Mouse (Mus musculus) inflammation-experienced regulatory T-cells, adult 6 months (primary cell): ENCODE data around the gene Gpbar1. TPM values are rescaled to one million over a fixed set of nuclear protein-coding genes. Genes with fewer than 3 reads are reported as not detected.
"Not testable (repeated sequence)": the region's sequence is repeated elsewhere in the genome, so short reads cannot be mapped to it uniquely, and the experiment has no call there.

Source experiments
- ATAC-seq: one replicate; pipeline ENCODE4 v1.8.0; 2017
- polyA plus RNA-seq, 3 experiments: library from polyadenylated mRNA; unstranded; fragments of 100-300 nt; shearing (Covaris generic); gene quantifications; one replicate each; pipeline ENCODE4 v1.2.1; 2017

The Gpbar1 gene
- polyA plus RNA-seq, 3 experiments from 2014 or later: 0.34 TPM; not detected in 2

DNA sequence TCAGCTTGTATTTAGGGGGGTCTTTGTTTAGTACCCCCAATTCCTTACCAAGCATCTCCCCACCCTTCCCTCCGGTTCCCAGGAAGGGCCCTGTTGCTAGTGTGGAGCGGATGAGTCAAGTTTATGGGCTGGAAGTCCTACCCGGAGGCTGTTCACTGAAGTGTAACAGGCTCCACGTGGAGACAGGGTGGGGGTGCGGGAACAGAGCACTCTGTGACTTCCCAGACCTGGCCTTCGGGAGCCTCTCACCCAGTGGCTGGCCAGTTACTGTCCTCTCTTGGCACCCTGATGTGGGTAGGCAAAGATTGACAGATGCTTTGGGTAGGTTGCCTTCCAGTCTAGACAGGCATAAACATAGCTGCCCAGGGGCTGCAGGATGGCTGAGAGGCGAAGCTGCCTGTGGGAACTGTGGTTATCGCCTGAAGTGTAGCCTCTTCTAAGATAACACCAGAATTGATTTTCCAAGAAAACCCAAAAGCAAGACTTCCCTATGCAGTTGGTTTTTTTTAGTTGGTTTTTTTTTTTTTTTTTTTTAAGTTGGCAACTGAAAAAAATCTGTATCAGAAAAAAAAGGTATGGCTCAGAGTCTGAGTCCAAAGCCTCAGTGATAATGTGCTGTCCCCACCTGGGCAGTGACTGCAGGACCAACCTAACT, 340 bp upstream of the Gpbar1 start:
- no peak for ATAC-seq

DNA sequence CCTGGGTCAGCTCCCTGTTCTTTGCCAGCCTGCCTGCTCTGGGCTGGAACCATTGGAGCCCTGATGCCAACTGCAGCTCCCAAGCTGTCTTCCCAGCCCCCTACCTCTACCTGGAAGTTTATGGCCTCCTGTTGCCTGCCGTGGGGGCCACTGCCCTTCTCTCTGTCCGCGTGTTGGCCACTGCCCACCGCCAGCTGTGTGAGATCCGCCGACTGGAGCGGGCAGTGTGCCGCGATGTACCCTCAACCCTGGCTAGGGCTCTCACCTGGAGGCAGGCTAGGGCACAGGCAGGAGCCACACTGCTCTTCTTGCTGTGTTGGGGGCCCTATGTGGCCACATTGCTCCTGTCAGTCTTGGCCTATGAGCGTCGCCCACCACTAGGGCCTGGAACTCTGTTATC, 638 bp downstream of the Gpbar1 start:
- no peak for ATAC-seq

DNA sequence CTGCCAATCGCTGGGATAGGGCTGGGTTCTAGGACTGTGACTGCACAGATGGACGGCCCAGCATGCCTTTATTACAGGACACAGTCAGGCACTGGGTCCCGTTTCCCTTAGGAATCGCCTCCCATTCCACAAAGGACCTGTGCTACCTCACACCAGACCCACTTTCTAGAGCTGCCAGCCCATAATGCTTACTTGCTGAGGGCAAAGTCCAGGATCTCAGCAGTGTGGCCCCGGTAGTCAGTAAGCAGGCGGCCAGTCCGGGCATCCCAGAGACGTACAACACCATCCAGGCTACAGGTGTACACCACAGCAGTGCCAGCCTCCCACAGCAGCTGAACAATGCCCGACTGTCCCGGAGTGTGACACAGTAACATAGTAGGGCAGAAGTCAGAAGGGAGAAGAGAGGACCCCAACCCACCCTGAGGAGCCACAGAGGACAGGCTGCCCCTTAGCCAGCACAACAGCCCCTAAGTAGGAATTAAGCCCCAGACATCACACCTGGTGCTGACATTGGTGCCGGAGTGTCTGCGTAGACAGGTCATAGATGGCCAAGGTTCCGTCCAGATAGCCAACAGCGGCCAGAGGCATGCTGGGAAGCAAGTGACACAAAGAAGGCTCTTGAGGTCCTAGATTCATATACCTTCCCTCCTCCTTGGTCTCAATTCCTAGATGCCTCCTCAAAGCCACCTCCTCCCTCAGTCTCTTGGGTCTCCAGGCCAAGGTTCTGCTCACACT, 2.4 kb downstream of the Gpbar1 start:
- ATAC-seq: no peak

DNA sequence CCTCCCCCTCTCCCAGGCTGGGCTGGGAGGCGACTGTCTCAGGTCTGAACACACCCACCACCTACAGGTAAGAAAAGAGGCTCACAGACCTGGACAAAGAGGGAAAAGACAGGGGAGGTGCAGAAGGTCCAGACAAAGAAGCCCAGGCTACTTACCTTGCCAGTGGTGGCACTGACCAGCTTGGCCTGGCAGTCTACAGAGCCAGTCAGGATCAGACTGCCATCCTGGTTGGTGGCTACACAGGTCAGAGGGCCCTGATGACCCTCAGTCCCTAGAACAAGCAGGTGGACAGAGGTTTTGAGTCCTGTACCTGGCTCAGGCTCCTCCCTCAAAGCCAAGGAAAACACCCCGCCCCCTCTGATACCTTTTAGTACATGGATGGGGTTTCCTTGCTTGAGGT, 3.0 kb downstream of the Gpbar1 start:
- ATAC-seq: no peak

DNA sequence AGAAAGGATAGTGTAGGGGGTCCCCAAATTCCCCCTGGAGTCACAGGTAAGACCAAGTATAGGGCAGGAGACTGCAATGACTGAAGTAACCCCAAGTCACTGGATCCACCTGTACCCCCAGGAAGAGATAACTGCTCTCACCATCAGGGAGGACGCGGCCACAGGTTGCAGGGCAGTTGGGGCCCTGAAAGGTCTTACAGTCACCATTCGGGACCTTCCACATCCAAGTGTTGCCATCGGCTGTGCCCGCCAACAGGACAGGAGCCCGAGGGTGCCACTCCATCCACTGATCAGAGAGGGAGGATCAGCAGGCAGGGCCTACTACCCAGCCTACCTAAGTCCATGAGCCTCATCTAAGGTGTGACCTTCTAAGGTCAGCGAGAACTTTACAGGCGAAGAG, 3.5 kb downstream of the Gpbar1 start:
- ATAC-seq: no peak

DNA sequence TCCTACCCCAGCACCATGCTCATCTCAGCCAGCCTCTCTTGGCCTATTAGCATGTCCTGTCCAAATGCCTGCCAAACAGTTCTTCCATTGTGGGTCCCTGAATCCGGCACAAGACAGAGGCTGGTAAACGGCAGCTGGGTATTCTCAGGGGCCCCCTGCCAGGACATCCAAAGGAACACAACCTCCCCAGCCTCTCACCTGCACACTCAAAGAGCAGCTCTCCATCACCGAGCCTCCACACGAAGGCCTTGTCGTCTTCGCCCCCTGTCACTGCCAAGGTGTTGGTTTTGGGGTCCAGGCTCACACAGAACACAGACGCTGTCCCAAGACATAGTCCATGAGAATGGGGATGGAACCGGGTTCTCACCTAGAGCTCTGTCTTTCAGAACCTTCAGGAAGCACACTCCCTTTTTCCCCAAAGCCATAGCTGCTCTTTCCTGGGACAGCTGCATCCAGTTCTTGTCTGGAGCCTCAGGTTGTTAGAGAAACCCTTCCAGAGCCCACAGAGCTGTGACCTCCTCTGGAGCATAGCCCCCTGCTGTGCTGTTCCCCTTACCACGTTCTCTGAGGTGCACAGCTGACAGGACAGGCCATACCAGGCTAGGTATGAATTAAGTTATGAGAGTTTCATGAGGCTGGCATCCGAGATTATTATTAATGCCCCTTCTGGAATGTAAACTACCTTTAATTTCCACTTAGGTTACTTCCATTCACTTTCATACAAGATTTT, 4.7 kb downstream of the Gpbar1 start:
- no peak for ATAC-seq

DNA sequence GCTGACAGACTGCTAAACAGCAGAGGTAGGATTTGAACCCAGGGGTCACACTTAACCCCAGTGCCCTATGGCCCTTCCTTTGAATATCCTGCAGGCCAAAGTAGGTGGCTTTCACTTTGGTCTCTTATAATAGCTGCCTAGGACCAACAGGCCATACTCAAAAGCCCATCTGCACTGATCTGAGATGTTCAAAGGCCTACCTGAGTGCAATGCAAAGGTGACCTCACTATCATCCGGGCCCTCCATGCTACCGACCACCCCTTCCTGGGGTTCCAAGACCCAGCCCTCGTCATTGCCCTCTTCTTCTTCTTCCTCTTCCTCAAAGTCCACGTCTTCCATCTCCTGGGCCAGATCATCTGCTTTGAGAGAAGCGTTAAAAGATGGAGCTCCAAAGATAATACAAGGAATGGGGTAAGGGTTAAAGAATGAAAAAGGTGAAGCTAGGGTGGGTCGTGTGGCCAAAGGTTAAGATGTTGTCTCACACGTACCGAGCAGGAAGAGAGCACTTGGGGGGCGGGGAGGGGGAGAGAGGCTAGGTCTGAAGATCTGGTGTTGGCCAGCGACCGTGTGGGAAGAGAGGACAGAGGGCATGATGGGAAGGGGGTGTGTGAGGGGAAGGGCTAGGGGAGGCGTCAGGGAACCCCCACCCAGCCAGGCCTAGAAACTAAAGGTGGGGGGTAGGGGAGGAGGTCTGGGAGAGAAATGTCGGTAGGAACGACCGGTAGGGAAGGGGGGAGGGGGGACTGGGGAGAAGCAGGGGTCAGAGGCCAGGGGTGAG, 5.5 kb downstream of the Gpbar1 start:
- no peak for ATAC-seq

DNA sequence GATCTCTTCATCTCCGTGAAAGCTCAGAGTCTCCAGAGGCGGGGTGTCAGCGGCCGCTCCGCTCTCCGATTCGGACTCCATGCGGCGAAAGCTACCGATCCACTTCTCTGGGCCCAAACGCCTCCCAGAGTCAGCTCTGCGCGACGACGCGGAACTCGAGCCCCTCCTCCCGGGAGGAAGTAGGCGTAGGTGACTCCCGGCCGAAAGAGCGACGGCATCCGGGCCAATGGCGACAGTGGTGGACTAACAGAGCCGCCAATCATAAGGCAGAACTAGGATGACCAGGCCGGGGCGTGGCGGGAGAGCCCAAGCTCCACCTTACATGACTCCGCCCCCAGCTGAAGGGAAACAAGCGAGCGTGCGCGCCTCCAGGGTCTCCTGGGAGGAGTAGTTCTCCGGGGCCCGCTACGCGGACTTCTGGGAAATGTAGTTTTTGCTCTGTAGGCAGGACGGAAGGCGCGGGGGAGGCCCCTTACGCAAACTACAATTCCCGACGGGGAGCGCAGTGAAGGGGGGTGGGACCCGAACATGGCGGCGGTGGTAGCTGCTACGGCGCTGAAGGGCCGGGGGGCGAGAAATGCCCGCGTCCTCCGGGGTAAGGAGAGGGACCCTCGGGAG, 6.3 kb downstream of the Gpbar1 start, which contains the start of the genes Aamp and Pnkd:
TSS of gene Aamp (minus strand) at position 196 of the 618 bp plus-strand sequence.
TSS of gene Pnkd (plus strand) at position 388 of the 618 bp plus-strand sequence.
- ATAC-seq: peak; percentile 95

DNA sequence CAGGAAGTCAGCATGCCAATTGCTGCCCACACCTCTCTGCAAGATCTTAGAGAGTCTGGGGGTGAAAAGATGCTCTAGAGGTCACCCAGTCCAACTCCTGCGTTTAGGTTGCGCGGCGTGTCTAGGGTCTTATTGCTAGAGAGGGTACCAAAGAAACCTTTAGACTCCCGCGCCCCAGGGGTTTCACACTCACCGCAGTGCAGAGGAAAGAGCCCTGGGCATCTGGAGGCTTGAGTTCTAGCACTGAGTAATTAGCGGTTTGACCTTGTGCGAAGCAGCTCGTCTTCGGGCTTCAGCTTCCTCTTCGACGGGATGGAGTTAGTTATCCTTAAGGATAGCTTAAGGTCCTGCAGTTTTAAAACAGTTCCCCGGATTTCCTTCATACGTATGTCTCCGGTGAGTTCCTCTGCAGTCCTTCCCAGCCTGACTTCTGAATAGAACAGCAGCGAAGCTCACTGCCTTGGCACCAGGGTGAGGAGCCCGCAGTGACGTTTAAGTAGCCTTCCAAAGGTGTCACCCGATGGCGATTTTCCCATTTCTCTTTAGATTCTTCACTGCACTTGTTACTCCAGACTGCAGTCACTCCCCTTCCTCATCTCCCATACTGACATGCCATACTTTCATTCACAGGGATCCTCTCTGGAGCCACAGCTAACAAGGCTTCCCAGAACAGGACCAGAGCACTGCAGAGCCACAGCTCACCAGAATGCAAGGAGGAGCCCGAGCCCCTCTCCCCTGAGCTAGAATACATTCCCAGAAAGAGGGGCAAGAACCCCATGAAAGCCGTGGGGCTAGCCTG, 7.1 kb downstream of the Gpbar1 start:
- ATAC-seq: no peak

DNA sequence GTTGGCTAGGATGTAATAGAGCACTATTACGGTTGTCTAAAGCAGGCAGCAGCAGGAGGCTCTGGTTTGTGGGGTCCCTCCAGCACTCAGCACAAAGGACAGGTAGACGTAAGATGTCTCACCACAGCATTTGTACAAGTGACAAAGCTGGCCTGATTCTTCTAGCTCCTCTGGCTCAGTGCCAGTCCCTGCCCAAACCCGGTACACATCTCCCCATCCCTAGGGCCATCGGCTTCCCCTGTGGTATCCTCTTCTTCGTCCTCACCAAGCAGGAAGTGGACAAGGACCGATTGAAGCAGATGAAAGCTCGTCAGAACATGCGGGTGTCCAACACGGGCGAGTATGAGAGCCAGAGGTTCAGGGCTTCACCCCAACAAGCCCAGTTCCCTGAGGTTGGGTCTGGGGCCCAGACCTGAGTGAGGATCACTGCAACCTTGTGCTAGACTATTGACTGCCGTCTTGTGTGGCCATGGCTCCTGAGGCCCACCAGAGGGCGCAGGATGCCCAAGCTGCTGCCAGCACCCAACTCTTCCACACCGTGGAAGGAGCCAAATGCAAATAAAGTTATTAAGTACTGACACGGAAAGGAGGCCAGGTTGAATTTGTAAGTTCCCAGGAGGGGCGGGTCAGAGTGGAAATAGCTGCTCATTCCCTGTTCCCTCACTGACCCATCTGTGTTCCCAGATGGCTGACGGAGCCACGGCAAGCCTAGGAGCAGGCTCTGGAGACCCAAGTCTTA, 8.7 kb downstream of the Gpbar1 start:
- not testable (repeated sequence) for ATAC-seq

DNA sequence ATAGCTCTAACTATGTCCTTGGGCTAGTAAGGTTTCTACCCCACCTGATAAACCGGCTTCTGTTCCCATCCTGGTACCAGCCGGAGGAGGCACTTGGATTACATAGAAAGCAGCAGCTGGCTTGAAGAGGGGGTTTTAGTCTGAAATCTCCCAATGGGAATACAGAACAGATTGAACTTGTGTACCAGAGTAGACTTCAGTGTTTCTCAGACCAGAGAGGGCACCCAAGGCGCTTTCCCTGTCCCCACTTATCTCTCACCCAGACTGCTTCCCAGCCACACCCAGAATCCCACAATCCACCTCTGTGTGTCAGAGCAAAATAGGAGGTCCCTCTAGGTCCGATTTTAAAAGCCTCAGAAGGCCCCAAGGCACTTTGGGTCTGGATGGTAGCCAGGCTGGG, 10.0 kb downstream of the Gpbar1 start:
- ATAC-seq: no peak

DNA sequence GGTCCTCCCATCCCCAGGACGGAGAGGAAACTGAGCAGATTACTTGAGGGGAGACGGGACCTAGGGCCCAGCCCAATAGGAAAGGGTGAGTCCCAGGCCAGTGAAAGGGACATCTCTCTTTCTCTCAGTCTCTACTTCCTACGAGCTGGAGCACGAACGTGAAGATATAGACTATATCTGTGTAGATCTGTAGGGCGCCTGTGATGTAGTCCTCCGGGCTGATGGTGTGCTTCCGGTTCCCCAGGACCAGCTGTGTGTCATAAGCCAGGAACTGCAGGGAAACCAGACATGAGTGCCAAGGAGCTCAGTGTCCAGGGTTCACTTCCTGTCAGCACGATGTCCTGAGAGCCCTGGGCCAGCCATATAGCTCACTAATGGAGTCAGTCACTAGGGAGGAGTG, 10.9 kb downstream of the Gpbar1 start:
- no peak for ATAC-seq

DNA sequence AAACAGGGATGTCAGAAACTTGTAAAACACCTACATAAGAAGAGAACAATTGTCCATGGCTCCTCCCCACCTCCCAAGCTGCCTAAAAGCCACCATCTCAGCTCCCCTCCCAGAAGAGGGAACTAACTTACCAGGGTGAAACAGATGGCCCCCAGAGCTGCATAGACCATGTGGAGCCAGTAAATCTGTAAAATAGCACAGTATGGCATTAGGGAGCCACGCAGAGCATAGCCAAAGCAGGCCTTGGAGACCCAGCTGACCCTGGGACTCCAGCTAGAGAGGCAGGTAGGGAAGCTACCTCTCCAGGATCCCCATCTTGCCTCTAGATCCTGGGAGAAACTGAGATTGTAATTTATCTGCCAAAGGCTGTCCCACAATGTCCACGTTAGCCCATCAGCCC, 11.4 kb downstream of the Gpbar1 start:
- no peak for ATAC-seq

DNA sequence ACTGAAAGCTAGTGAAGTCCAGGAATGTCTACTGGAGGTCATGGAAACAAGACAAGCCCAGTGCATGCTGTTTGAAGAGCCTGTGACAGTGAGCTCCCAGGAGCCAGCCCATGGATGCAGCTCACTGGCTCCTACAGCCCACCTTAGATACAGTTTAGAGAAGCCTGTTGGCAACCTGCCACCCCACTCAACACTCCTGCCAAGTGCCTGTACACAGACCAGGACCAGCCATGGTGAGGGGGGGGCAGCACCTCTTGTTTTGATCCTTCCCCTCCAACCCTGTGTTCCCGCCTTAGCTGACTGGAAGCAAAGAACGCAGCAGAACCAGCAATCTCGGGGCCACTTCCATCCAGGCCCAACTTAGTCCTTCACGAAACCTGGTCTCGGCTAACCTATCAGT, 11.8 kb downstream of the Gpbar1 start:
- ATAC-seq: no peak

DNA sequence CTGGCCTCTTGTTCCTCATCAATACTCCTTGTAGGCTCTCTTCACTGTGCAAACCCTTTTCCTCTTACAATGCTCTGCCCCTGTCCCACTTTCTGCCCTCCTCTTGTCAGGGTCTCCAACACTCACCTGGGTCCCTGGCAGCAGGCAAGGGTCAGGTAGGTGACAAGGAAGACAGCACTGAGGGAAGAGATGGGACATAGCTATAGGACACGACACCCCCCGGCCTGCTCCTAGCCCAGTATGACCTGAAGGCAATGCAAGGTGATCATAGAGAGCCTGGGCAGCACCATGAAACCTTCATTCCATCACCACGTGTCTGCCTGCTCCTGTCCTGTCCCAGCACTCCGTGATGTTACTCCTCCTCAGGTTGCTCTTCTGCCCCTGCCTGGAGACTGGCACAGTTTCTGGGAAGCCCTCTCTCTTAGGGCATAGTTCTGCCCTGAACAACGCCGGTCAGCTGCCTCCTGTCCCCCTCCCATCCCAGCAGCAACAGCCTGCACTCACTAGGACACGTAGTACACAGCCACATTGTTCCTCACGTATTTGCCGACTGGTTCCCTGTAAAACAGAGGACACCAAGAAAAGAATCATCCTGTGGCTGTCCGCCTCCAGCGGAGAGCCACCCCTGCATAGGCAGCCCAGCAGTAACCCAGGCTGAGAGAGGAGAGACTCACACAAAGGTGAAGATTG, 14.1 kb downstream of the Gpbar1 start:
- ATAC-seq: no peak

DNA sequence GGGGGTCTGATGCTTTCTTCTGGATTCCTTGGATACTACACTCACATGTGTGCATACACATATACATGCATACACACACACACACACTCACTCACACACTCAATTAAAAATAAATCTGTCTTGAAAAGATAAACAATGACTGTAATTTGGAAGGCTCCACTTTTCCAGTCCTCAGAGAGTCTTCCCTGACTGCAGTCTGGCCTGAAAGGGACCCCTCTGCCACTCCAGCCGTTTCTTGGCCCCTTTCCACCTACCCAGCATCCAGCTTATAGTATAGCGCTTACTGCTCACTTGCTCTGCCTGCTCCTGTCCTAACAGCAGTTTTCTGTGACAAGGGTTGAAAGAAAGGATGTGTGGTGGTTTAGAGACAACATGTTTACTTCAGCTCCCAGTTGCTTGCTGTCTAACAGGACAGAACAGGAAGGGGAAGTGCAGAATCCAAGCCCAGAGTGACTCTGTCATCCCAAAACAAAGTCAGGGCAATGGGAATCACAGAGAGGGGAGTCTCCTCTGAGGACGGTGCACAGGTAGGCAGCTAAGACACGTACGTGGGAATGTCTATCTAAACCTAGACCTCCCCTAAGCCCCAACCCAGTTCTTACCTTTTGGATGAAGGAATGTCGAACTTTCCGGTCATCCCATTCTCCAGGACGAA, 15.1 kb downstream of the Gpbar1 start:
- ATAC-seq: no peak

DNA sequence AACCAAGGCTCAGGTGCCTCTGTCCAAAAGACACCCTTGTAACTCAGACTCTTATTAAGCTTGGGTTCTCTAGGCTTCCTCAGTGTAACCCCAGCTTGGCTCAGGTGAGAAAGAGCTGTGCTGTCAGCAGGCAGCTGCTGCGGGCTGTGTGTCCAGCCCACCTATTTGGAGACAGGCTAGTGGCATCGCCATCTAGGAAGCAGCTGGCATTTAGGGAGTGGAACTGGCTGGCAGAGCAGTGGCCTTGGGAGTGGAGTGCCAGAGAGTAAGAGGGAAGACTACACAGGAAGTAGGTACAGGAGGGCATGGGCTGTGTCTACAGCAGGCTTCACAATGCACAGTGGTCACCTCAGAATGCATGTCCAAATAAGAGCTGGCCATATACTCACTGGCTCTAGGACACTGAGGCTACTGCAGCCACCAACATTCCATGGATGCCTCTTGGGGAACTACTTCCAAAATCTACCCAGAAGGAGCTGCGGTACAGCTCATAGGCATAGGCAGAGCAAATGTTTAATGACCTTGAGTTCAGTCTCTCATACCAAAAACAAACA, 15.8 kb downstream of the Gpbar1 start:
- ATAC-seq: no peak

DNA sequence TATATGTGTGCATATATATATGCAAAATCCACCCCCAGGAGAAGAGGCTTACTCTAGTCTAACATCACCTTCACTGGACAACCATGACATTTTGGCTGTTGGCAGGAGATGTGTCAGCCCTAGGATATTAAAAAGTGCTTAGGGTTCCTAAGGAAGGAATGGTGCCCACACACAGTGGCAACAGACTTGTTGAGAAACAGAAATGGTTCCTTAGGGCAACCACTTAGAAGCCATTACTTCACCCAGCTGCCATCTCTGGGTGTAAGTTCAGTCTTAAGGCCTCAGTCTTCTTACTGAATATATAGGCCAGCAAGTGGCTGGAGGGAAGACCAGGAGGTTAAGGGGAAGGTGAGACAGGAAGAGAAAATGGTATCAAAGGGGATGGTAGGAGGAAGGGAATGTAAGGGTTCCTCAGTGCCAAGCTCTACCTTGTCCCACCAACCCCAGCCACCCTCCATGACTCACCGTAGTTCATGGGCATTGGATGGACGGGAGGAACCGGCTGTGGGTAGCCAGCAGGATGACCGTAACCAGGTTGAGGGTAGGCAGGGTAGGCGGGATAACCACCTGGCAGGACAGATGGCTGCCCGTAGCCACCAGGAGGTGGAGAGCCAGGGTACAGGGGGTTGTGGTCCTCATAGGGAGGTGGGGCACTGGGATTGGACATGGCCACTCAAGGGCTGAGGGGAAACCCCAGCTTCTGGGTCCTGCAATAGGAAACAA, 16.5 kb downstream of the Gpbar1 start:
- ATAC-seq: peak; percentile 3
